Mouse (Mus musculus) limb, embryonic 14.5 days (tissue): ENCODE measurements around the gene Actl7b. TPM values are rescaled to one million over a fixed set of nuclear protein-coding genes. Genes with fewer than 3 reads are reported as not detected.

ENCODE experiments used
- ATAC-seq: fragments of 200-750 bp; cut with Nextera tagmentation; 2 replicates; pipeline ENCODE4 v1.8.0; 2017; ENCODE audit warnings: low read depth, moderate number of reproducible peaks, moderate TSS enrichment; ENCODE audit not compliant: low FRiP score
- DNase-seq: peaks from one replicate; pipeline ENCODE4 v3.0.0-alpha.2; 2015; ENCODE audit warnings: low spot score
- H3K27ac ChIP-seq: fragments of 300-500 bp; sonication (generic); replicated peaks from 2 replicates; pipeline ENCODE4 v1.5.1; 2014; ENCODE audit warnings: low read depth, mild to moderate bottlenecking, low read length, moderate library complexity, mixed read lengths
- H3K27me3 ChIP-seq: fragments of 300-500 bp; sonication (generic); 2 replicates; pipeline ENCODE4 v1.6.1; 2014; ENCODE audit warnings: low read length, mixed read lengths; ENCODE audit not compliant: control insufficient read depth, insufficient read depth
- H3K36me3 ChIP-seq: fragments of 300-500 bp; sonication (generic); 2 replicates; pipeline ENCODE4 v1.6.1; 2014; ENCODE audit warnings: mild to moderate bottlenecking, low read length, moderate library complexity, mixed read lengths; ENCODE audit not compliant: control insufficient read depth, insufficient read depth
- H3K4me1 ChIP-seq: fragments of 300-500 bp; sonication (generic); 2 replicates; pipeline ENCODE4 v1.6.1; 2014; ENCODE audit warnings: antibody characterized with exemption, low read length, mixed read lengths; ENCODE audit not compliant: control insufficient read depth, insufficient read depth
- H3K4me2 ChIP-seq: fragments of 300-500 bp; sonication (generic); replicated peaks from 2 replicates; pipeline ENCODE4 v1.6.1; 2014; ENCODE audit warnings: low read depth, mild to moderate bottlenecking, low read length, moderate library complexity; ENCODE audit not compliant: severe bottlenecking
- H3K4me3 ChIP-seq: fragments of 300-500 bp; sonication (generic); replicated peaks from 2 replicates; pipeline ENCODE4 v1.5.1; 2014; ENCODE audit warnings: low read length
- H3K9ac ChIP-seq: fragments of 300-500 bp; sonication (generic); 2 replicates; pipeline ENCODE4 v1.6.1; 2014; ENCODE audit warnings: mild to moderate bottlenecking, low read depth, low read length, moderate library complexity; ENCODE audit not compliant: severe bottlenecking
- H3K9me3 ChIP-seq: fragments of 300-500 bp; sonication (generic); 2 replicates; pipeline ENCODE4 v1.6.1; 2016; ENCODE audit warnings: low read length; ENCODE audit not compliant: control insufficient read depth
- POLR2A ChIP-seq: fragments of 200-500 bp; IDR thresholded peaks from 2 replicates; pipeline ENCODE4 v1.8.0; 2012; ENCODE audit warnings: inconsistent platforms, mild to moderate bottlenecking, moderate library complexity, borderline replicate concordance; ENCODE audit not compliant: insufficient read depth, insufficient read length; ENCODE audit errors: extremely low read depth
- WGBS: fragments of 180-500 bp; shearing (Covaris S2); extraction: QIAGEN DNeasy Blood & Tissue Kit; methylation state at CpG from one replicate; pipeline ENCODE4 v1.1.7; 2014; 5-methylcytosine and 5-hydroxymethylcytosine counted together
- polyA plus RNA-seq, 2 experiments: library from polyadenylated mRNA; depleted of rRNA in 1 of 2; stranded (reverse) in 1 of 2; unstranded in 1 of 2; fragments of >200 nt; fragmentation: Nextera tagmentation in 1 of 2; extraction: Ambion mirVana in 1 of 2; gene quantifications; 2 replicates each; pipeline versions ENCODE4 v1.2.1 to v1.2.3; 2012 to 2014

Gene Actl7b
- polyA plus RNA-seq, 2 experiments = 0.06 TPM; not detected in 1

DNA sequence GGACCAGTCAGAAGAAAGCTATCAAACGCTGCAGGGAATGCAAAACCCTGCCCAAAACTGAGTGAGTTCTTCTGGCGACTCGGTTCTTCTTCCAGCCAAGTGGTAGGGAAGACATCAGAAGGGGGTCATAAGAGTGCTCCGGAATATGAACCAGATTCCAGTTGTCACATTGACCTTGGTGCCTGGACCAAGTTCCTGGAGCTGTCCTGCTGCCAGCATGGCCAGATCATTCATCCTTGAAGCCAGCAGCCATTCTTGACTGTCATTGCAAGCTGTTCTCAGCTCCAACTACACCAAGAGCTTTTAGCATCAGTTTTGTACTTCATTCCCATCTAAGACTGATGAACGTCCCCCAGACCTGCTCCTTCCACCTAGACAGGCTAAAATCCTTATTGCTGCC lies 24.4 kb downstream of the Actl7b start:
- DNase-seq (no peak), ATAC-seq (no peak)
- H3K9me3 ChIP-seq = no peaks in the 10 kb centered on the region
- H3K27me3 ChIP-seq = no peaks in the 10 kb centered on the region
- H3K4me2 ChIP-seq = no peak overlapping the region
- WGBS = 65% methylated on average over 5 of the region's 5 CpGs
- TF ChIP-seq POLR2A = no peak
- H3K9ac ChIP-seq = no peak overlapping the region
- H3K4me1 ChIP-seq = peaks cover 12% of the 10 kb centered on the region; the same call in 1 of the 2 replicates
- no peak overlapping the region for H3K4me3 ChIP-seq
- no peaks in the 10 kb centered on the region for H3K36me3 ChIP-seq
- no peak overlapping the region for H3K27ac ChIP-seq

GRCm38 (mm10) chr4:56713155-56713554 lies 28.1 kb downstream of the Actl7b start:
- WGBS = 83% methylated on average over 3 of the region's 3 CpGs
- ATAC-seq (no peak), DNase-seq (no peak)
- Histone ChIP-seq H3K4me2 (no peak overlapping the region), H3K4me3 (no peak overlapping the region), H3K9ac (no peak overlapping the region), H3K9me3 (no peaks in the 10 kb centered on the region), H3K36me3 (no peaks in the 10 kb centered on the region), H3K27me3 (no peaks in the 10 kb centered on the region), H3K27ac (no peak overlapping the region), H3K4me1 (0 out of 2 replicates have a peak, but pooled peaks cover 5% of the 10 kb centered on the region)
- no peak for TF ChIP-seq POLR2A

GRCm38 (mm10) chr4:56702234-56702633 lies 39.0 kb downstream of the Actl7b start:
- H3K4me1 ChIP-seq = no peaks in the 10 kb centered on the region
- H3K4me2 ChIP-seq = no peak overlapping the region
- ATAC-seq = no peak
- no peak for DNase-seq
- H3K27ac ChIP-seq = no peak overlapping the region
- no peaks in the 10 kb centered on the region for H3K9me3 ChIP-seq
- no peaks in the 10 kb centered on the region for H3K36me3 ChIP-seq
- no peak overlapping the region for H3K4me3 ChIP-seq
- no peak for TF ChIP-seq POLR2A
- H3K27me3 ChIP-seq = no peaks in the 10 kb centered on the region
- H3K9ac ChIP-seq = no peak overlapping the region
- 36% methylated on average over 10 of the region's 10 CpGs for WGBS

DNA sequence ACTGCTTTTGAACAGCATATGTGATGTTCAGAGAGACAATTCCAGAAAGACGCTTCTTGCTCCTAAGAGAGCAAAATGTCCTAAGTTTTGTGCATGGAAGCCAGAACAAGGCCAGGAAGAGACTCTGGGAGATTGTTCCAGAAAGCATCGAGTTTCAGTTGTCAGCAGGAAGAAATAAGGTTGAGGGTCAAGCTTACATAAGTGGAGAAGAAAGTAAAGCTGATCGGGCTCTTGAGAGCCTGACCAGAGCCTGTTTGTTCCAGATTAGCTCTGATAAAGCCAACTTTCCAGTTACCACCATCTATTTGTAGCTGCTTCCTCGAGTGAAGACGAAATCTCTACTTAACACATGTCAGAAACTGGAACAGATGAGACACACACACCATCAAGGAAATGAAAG lies 42.6 kb downstream of the Actl7b start:
- Histone ChIP-seq H3K9me3 (no peaks in the 10 kb centered on the region), H3K4me1 (no peaks in the 10 kb centered on the region), H3K4me2 (no peak overlapping the region), H3K4me3 (no peak overlapping the region), H3K27me3 (no peaks in the 10 kb centered on the region), H3K9ac (no peak overlapping the region), H3K27ac (no peak overlapping the region), H3K36me3 (no peaks in the 10 kb centered on the region)
- no peak for ATAC-seq
- WGBS = 57% methylated on average over 5 of the region's 5 CpGs
- DNase-seq = no peak
- TF ChIP-seq POLR2A = no peak

GRCm38 (mm10) chr4:56696401-56696800 lies 44.8 kb downstream of the Actl7b start:
- no peak overlapping the region for H3K4me3 ChIP-seq
- no peak for ATAC-seq
- no peak for TF ChIP-seq POLR2A
- H3K9ac ChIP-seq = no peak overlapping the region
- no peaks in the 10 kb centered on the region for H3K9me3 ChIP-seq
- H3K4me1 ChIP-seq = no peaks in the 10 kb centered on the region
- H3K4me2 ChIP-seq = no peak overlapping the region
- no peaks in the 10 kb centered on the region for H3K27me3 ChIP-seq
- DNase-seq = no peak
- H3K36me3 ChIP-seq = no peaks in the 10 kb centered on the region
- no peak overlapping the region for H3K27ac ChIP-seq
- WGBS = 80% methylated on average over 7 of the region's 7 CpGs

Other genes starting within 250 kb of the Actl7b start
- gene Gm26657, start 1.4 kb downstream of the Actl7b start, polyA plus RNA-seq (2012; rRNA removed) = not detected in 2 replicates
- not detected in 2 replicates for gene Gm26657, start 1.4 kb downstream of the Actl7b start, polyA plus RNA-seq (2014; fragmentation: Nextera tagmentation; extraction: Ambion mirVana)
- gene Actl7a, start 2.0 kb upstream of the Actl7b start, polyA plus RNA-seq (2012; rRNA removed) = not detected in 2 replicates
- gene Actl7a, start 2.0 kb upstream of the Actl7b start, polyA plus RNA-seq (2014; fragmentation: Nextera tagmentation; extraction: Ambion mirVana) = 0.12 TPM in 1 of 2 replicates, not detected in the other
- gene Elp1, start 60.9 kb upstream of the Actl7b start, polyA plus RNA-seq (2012; rRNA removed) = 60.8 and 65.1 TPM in 2 replicates
- gene Elp1, start 60.9 kb upstream of the Actl7b start, polyA plus RNA-seq (2014; fragmentation: Nextera tagmentation; extraction: Ambion mirVana) = 72.3 and 84.0 TPM in 2 replicates
- gene Fam206a, start 60.9 kb upstream of the Actl7b start, polyA plus RNA-seq (2012; rRNA removed) = 12.7 and 13.7 TPM in 2 replicates
- 18.5 and 19.4 TPM in 2 replicates for gene Fam206a, start 60.9 kb upstream of the Actl7b start, polyA plus RNA-seq (2014; fragmentation: Nextera tagmentation; extraction: Ambion mirVana)
- 21.0 and 25.8 TPM in 2 replicates for gene Ctnnal1, start 123.7 kb upstream of the Actl7b start, polyA plus RNA-seq (2012; rRNA removed)
- gene Ctnnal1, start 123.7 kb upstream of the Actl7b start, polyA plus RNA-seq (2014; fragmentation: Nextera tagmentation; extraction: Ambion mirVana) = 28.4 and 29.5 TPM in 2 replicates
- 11.9 and 14.8 TPM in 2 replicates for gene Tmem245, start 206.0 kb upstream of the Actl7b start, polyA plus RNA-seq (2012; rRNA removed)
- 9.0 and 10.0 TPM in 2 replicates for gene Tmem245, start 206.0 kb upstream of the Actl7b start, polyA plus RNA-seq (2014; fragmentation: Nextera tagmentation; extraction: Ambion mirVana)
- gene Frrs1l, start 248.9 kb upstream of the Actl7b start, polyA plus RNA-seq (2012; rRNA removed) = 2.3 and 2.5 TPM in 2 replicates
- gene Frrs1l, start 248.9 kb upstream of the Actl7b start, polyA plus RNA-seq (2014; fragmentation: Nextera tagmentation; extraction: Ambion mirVana) = 4.1 and 4.3 TPM in 2 replicates